Mouse (Mus musculus) lung, embryonic 16.5 days (tissue): Measurements from ENCODE around the gene Cort. TPM values are rescaled to one million over a fixed set of nuclear protein-coding genes. Genes with fewer than 3 reads are reported as not detected.

ENCODE experiments used
- ATAC-seq: fragments of 200-750 bp; cut with Nextera tagmentation; 2 replicates; pipeline ENCODE4 v1.8.0; 2017; ENCODE audit warnings: low read depth, mild to moderate bottlenecking, moderate library complexity
- H3K27ac ChIP-seq: fragments of 300-500 bp; sonication (generic); 2 replicates; pipeline ENCODE4 v1.5.1; 2014; ENCODE audit warnings: mild to moderate bottlenecking, control low read depth, low read length
- H3K27me3 ChIP-seq: fragments of 300-500 bp; sonication (generic); 2 replicates; pipeline ENCODE4 v1.6.1; 2014; ENCODE audit warnings: low read depth, low read length, mixed read lengths; ENCODE audit not compliant: control insufficient read depth, insufficient read depth
- H3K36me3 ChIP-seq: fragments of 300-500 bp; sonication (generic); 2 replicates; pipeline ENCODE4 v1.6.1; 2014; ENCODE audit warnings: low read length; ENCODE audit not compliant: control insufficient read depth, insufficient read depth
- H3K4me1 ChIP-seq: fragments of 300-500 bp; sonication (generic); replicated peaks from 2 replicates; pipeline ENCODE4 v1.6.1; 2014; ENCODE audit warnings: low read length, mixed read lengths; ENCODE audit not compliant: control insufficient read depth, insufficient read depth
- H3K4me2 ChIP-seq: fragments of 300-500 bp; sonication (generic); 2 replicates; pipeline ENCODE4 v1.6.1; 2014; ENCODE audit warnings: low read depth, low read length, control low read depth
- H3K4me3 ChIP-seq: fragments of 300-500 bp; sonication (generic); 2 replicates; pipeline ENCODE4 v1.5.1; 2014; ENCODE audit warnings: mild to moderate bottlenecking, low read length, control low read depth
- H3K9ac ChIP-seq: fragments of 300-500 bp; sonication (generic); 2 replicates; pipeline ENCODE4 v1.6.1; 2014; ENCODE audit warnings: low read length, control low read depth
- H3K9me3 ChIP-seq: fragments of 300-500 bp; sonication (generic); 2 replicates; pipeline ENCODE4 v1.6.1; 2016; ENCODE audit warnings: low read length; ENCODE audit not compliant: control insufficient read depth
- WGBS: fragments of 180-500 bp; shearing (Covaris S2); extraction: QIAGEN DNeasy Blood & Tissue Kit; methylation state at CpG from one replicate; pipeline ENCODE4 v1.1.7; 2014; 5-methylcytosine and 5-hydroxymethylcytosine counted together
- polyA plus RNA-seq: library from polyadenylated mRNA; unstranded; fragments of >200 nt; fragmentation: Nextera tagmentation; extraction: Ambion mirVana; gene quantifications from 2 replicates; pipeline ENCODE4 v1.2.1, GENCODE M21; 2015

Gene Cort
- polyA plus RNA-seq, 1 experiment from 2014 or later: not detected

DNA sequence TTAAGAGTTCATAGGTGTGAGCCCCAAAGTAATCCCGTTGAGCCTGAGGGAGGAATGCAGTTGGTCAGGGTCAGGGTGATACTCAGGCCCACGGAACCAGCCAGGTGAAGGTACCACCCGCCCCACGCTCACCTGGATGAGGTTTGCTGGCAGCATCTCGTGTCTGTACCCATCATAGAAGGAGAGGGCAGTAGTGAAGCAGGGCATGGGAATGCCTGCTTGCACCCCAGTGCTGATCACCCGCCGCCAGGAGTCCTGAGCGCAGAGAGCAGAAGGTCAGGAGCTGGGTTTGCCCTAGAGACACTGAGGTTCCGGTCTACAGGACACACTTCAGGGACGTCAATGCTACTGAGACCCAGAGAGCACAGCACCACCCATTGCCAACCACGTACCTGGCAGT, 24.2 kb upstream of the Cort start:
- no peaks in the 10 kb centered on the region for H3K27me3 ChIP-seq
- no peak overlapping the region for H3K4me2 ChIP-seq
- no peak overlapping the region for H3K9ac ChIP-seq
- 91% methylated on average over 11 of the region's 11 CpGs for WGBS
- peaks cover 51% of the 10 kb centered on the region for H3K36me3 ChIP-seq
- ATAC-seq: no peak
- no peaks in the 10 kb centered on the region for H3K9me3 ChIP-seq
- H3K4me3 ChIP-seq: no peak overlapping the region
- H3K27ac ChIP-seq: no peak overlapping the region
- peaks cover 3% of the 10 kb centered on the region; the same call in 1 of the 2 replicates for H3K4me1 ChIP-seq

DNA sequence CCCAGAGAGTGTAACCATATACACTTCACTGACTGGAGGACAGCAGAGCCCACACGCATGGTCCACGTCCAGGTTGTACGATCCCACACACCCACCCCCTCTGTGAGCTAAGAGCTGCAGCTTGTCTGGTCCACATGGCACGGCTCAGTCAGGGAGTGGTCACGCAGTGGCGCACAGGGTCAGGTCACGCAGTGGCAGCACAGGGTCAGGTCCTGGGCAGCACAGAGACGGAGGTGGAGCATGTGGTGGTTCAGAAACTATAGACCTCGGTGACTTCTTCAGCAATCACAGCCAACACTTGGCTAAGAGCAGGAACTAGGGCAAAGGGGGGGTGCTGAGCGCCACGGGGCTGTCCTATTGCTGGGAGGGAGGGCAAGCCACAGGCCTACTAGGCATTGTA, 23.7 kb upstream of the Cort start:
- Histone ChIP-seq H3K9me3 (no peaks in the 10 kb centered on the region), H3K4me3 (no peak overlapping the region), H3K36me3 (peaks cover 46% of the 10 kb centered on the region), H3K4me1 (peaks cover 3% of the 10 kb centered on the region; the same call in 1 of the 2 replicates), H3K27ac (no peak overlapping the region), H3K27me3 (no peaks in the 10 kb centered on the region), H3K4me2 (no peak overlapping the region), H3K9ac (no peak overlapping the region)
- 76% methylated on average over 11 of the region's 11 CpGs for WGBS
- ATAC-seq: no peak

DNA sequence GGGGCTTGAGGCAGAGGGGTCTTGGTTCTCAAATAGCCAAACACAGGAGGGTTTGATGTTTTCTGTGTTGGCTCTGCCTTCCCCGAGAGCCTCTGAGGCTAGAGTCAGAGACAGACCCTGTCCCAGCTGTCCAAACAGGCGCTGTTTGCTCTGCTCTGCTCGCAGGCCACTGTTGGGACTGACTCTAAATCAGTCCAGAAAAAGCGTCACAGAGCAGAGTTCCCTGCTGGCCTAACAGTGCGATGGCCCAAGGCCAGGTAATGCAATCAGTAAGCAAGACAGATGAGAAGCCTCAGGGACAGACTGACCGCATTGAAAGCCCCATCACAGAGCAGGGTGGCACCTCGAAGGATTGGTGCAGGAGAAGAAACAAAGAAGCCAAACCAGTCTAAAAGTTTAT, 23.0 kb upstream of the Cort start:
- Histone ChIP-seq H3K36me3 (peaks cover 40% of the 10 kb centered on the region), H3K4me2 (no peak overlapping the region), H3K9ac (no peak overlapping the region), H3K27ac (no peak overlapping the region), H3K27me3 (no peaks in the 10 kb centered on the region), H3K9me3 (no peaks in the 10 kb centered on the region), H3K4me1 (peaks cover 3% of the 10 kb centered on the region; the same call in 1 of the 2 replicates), H3K4me3 (no peak overlapping the region)
- no peak for ATAC-seq
- 43% methylated on average over 7 of the region's 7 CpGs for WGBS

DNA sequence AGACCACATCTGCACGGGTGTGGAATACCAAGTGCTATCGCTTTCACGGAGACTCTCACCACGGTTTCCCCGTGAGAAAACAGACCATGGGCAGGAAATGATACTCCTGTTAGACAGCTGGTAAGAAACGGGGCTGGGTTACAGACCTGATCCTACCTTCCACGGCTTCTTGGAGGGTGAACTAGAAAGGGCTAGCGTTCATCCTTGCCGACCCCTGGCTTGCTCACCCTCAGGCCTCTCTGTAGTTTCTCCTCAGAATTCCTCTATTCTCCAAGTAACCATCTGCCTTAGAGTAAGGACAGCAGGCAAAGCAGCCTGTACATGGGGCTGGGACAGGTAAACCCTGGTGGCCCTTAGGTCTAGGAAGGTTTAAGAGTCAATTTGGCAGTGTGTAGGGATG, 22.6 kb upstream of the Cort start:
- 79% methylated on average over 9 of the region's 9 CpGs for WGBS
- no peaks in the 10 kb centered on the region for H3K9me3 ChIP-seq
- H3K27me3 ChIP-seq: no peaks in the 10 kb centered on the region
- H3K36me3 ChIP-seq: peaks cover 37% of the 10 kb centered on the region
- H3K27ac ChIP-seq: no peak overlapping the region
- no peak overlapping the region for H3K9ac ChIP-seq
- no peak overlapping the region for H3K4me2 ChIP-seq
- peaks cover 3% of the 10 kb centered on the region; the same call in 1 of the 2 replicates for H3K4me1 ChIP-seq
- no peak for ATAC-seq
- no peak overlapping the region for H3K4me3 ChIP-seq

DNA sequence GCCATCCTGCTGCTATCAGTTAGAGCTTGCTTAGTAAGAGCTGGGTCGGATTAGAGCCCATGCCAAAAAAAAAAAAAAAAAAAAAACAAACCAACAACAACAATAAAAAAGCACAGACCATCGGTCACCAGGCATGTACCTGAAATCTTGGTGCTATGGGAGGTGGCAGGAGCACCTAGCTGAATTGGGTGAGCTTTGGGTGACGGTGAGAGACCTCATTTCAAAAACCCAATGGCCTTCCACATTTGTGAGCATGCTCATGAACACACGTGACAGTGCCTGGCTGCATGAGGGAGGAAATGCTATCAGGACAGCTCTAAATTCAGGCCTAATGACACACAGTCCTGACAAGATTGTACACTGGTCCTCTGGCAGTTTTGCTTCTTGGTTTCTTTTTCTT, 21.5 kb upstream of the Cort start:
- H3K4me1 ChIP-seq: peaks cover 3% of the 10 kb centered on the region; the same call in 1 of the 2 replicates
- no peak overlapping the region for H3K4me2 ChIP-seq
- H3K36me3 ChIP-seq: peaks cover 26% of the 10 kb centered on the region
- H3K27ac ChIP-seq: no peak overlapping the region
- no peaks in the 10 kb centered on the region for H3K9me3 ChIP-seq
- H3K27me3 ChIP-seq: no peaks in the 10 kb centered on the region
- no peak overlapping the region for H3K9ac ChIP-seq
- no peak overlapping the region for H3K4me3 ChIP-seq
- no peak for ATAC-seq
- WGBS: 72% methylated on average over 4 of the region's 4 CpGs

DNA sequence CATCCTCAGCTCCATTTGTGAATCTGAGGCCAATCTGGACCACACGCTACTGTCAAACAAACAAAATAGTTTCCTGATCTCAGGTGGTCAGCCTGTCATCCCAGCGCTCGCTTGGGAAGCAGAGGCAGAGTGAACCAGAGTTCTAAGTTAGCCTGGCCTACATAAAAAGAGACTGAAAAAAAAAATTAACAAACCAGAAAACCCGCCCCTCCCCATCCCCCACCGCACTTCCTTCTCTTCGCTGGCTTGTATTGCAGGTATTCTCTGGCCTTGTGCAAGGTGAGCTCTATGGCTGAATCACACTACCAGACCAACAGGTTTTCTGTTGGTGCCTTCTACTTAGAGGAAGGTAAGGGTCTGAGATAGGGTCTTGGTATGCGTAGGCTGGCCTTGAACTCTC, 21.0 kb upstream of the Cort start:
- Histone ChIP-seq H3K9ac (no peak overlapping the region), H3K27me3 (no peaks in the 10 kb centered on the region), H3K27ac (no peak overlapping the region), H3K4me3 (no peak overlapping the region), H3K9me3 (no peaks in the 10 kb centered on the region), H3K4me1 (peaks cover 3% of the 10 kb centered on the region; the same call in 1 of the 2 replicates), H3K36me3 (peaks cover 21% of the 10 kb centered on the region), H3K4me2 (no peak overlapping the region)
- ATAC-seq: no peak
- WGBS: 68% methylated on average over 7 of the region's 7 CpGs

DNA sequence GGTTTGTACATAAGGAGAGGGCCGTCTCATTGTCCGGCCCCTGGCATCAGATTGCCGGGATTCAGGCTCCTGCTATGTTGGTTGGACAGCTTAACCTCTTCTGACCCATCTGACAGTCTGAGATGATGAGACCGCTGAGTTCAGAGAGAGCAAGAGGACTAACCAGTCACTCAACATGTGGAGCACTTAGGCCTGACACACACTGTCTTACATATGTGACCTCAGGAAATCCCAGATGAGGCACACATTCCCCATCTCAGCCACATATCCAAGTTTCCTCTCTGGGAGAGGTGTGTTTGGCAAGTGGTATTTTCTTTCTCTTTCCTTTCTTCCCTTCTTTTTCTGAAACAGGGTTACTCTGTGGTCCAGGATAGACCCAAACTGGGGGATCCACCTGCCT, 18.6 kb upstream of the Cort start:
- 0 out of 2 replicates have a peak, but pooled peaks cover under 1% of the 10 kb centered on the region for H3K36me3 ChIP-seq
- H3K9me3 ChIP-seq: no peaks in the 10 kb centered on the region
- WGBS: 71% methylated on average over 4 of the region's 4 CpGs
- no peak overlapping the region for H3K27ac ChIP-seq
- ATAC-seq: no peak
- no peaks in the 10 kb centered on the region for H3K27me3 ChIP-seq
- no peak overlapping the region for H3K9ac ChIP-seq
- no peak overlapping the region for H3K4me2 ChIP-seq
- peaks cover 3% of the 10 kb centered on the region; the same call in 1 of the 2 replicates for H3K4me1 ChIP-seq
- H3K4me3 ChIP-seq: no peak overlapping the region

DNA sequence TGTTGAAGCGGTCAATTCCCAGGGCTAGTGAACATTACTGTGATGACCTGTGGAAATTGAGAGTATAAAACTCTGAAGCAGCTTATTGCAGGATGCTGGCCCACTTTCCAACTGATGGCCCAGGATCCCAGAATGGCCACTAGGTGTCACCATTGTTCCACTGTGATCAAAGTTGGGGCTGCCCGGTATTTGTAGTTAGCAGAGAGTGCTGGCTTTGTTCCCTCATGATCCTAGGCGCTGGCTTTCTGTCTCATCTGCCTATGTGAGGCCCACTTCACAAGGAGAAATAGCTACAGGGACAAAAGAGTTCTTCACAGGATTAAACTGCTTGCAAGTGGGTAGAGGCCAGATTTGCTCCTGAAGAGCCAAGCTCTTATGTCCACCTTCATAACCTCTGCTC, 17.9 kb upstream of the Cort start:
- Histone ChIP-seq H3K4me2 (no peak overlapping the region), H3K27me3 (no peaks in the 10 kb centered on the region), H3K4me3 (no peak overlapping the region), H3K9ac (no peak overlapping the region), H3K4me1 (peaks cover 3% of the 10 kb centered on the region; the same call in 1 of the 2 replicates), H3K9me3 (no peaks in the 10 kb centered on the region), H3K27ac (no peak overlapping the region), H3K36me3 (no peaks in the 10 kb centered on the region)
- WGBS: 4% methylated on average over 3 of the region's 3 CpGs
- peak; percentile 88 for ATAC-seq

DNA sequence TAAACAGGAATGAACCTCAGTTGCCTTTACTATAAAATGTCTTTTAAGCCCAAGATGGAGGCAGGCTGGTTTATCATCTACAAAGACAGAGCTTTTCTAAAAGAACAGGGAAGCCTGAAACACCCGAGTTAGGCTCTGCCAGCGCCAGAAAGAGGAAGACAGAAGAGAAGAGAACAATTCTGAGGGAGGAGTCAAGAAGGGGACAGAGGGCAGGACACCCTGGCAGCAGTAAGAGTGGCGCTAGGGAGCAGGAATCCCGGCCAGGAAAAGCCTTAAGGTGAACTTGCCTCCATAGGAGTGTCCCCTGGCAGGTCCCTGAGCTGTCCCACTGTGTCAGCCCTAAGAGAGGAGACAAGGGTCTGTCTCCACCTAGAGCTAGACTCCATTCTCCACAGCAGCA, 17.0 kb upstream of the Cort start:
- ATAC-seq: no peak
- Histone ChIP-seq H3K9me3 (no peaks in the 10 kb centered on the region), H3K27me3 (no peaks in the 10 kb centered on the region), H3K4me1 (peaks cover 3% of the 10 kb centered on the region; the same call in 1 of the 2 replicates), H3K9ac (no peak overlapping the region), H3K4me2 (no peak overlapping the region), H3K36me3 (no peaks in the 10 kb centered on the region), H3K4me3 (no peak overlapping the region), H3K27ac (no peak overlapping the region)
- WGBS: 31% methylated on average over 4 of the region's 4 CpGs

DNA sequence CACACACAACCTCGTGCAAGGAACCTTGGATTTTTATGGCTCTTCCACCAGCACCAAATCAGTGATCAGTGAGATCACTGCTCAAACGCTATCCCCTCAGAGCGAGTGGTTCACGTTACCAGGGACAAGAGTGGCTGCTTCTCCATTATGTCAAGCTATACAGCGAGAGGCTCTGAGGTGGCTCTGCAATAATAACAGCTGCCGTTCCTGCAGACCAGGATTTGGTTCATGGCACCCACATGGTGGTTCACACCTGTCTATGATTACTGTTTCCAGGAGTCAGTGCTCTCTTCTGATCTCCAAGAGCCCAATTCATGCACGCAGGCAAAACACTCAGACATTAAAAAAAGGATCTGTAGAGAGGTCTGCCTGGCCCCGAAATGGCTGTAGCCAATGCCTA, 12.0 kb upstream of the Cort start:
- no peak overlapping the region for H3K27ac ChIP-seq
- no peak overlapping the region for H3K9ac ChIP-seq
- peaks cover 5% of the 10 kb centered on the region; the same call in 1 of the 2 replicates for H3K4me1 ChIP-seq
- ATAC-seq: no peak
- H3K4me2 ChIP-seq: no peak overlapping the region
- no peaks in the 10 kb centered on the region for H3K27me3 ChIP-seq
- no peaks in the 10 kb centered on the region for H3K9me3 ChIP-seq
- H3K4me3 ChIP-seq: no peak overlapping the region
- no peaks in the 10 kb centered on the region for H3K36me3 ChIP-seq
- 61% methylated on average over 8 of the region's 8 CpGs for WGBS
